Mouse (Mus musculus): Measurements from ENCODE around the gene Mettl16. TPM values are rescaled to one million over a fixed set of nuclear protein-coding genes. Genes with fewer than 3 reads are reported as not detected.

Gene Mettl16
- 25.0 and 49.2 TPM in 2 replicates for polyA plus RNA-seq (2012; rRNA removed)

GRCm38 (mm10) chr11:74770595-74771207 is at the start of gene Mettl16:
Gene Mettl16 (plus strand): TSS chr11:74770830.

GRCm38 (mm10) chr11:74724235-74724791 is 46.3 kb upstream of the Mettl16 start, which contains the start of gene Pafah1b1:
Gene Pafah1b1 (minus strand): TSS chr11:74724670.

GRCm38 (mm10) chr11:74830256-74831161 is 59.9 kb downstream of the Mettl16 start, which contains the start of gene Mnt:
Gene Mnt (plus strand): TSS chr11:74830920.

Other genes with a start within 250 kb of the Mettl16 start
- 5.2 and 5.9 TPM in 2 replicates for gene Rap1gap2, start 159.9 kb upstream of the Mettl16 start, polyA plus RNA-seq (2012; rRNA removed)
- 2.7 and 2.9 TPM in 2 replicates for gene Ccdc92b, start 151.2 kb upstream of the Mettl16 start, polyA plus RNA-seq (2012; rRNA removed)
- gene Cluh, start 121.3 kb upstream of the Mettl16 start, polyA plus RNA-seq (2012; rRNA removed): 25.6 and 30.1 TPM in 2 replicates
- gene Pafah1b1, start 46.2 kb upstream of the Mettl16 start, polyA plus RNA-seq (2012; rRNA removed): 64.5 and 88.4 TPM in 2 replicates
- 15.4 and 17.5 TPM in 2 replicates for gene Mnt, start 60.1 kb downstream of the Mettl16 start, polyA plus RNA-seq (2012; rRNA removed)
- 18.5 and 18.8 TPM in 2 replicates for gene Sgsm2, start 126.2 kb downstream of the Mettl16 start, polyA plus RNA-seq (2012; rRNA removed)
- 38.5 and 45.0 TPM in 2 replicates for gene Tsr1, start 127.2 kb downstream of the Mettl16 start, polyA plus RNA-seq (2012; rRNA removed)
- 32.3 and 36.0 TPM in 2 replicates for gene Smg6, start 155.0 kb downstream of the Mettl16 start, polyA plus RNA-seq (2012; rRNA removed)
- gene Srr, start 155.1 kb downstream of the Mettl16 start, polyA plus RNA-seq (2012; rRNA removed): 16.3 and 22.2 TPM in 2 replicates